Mouse (Mus musculus) left cerebral cortex, adult 9 months (tissue): ENCODE results near the gene Pam16.

Experiments used
- DNase-seq, 2 experiments: peaks; one replicate each; pipeline ENCODE4 v3.0.0; 2022; ENCODE audit warnings: low spot score in 2 of 2

Gene Pam16

DNA sequence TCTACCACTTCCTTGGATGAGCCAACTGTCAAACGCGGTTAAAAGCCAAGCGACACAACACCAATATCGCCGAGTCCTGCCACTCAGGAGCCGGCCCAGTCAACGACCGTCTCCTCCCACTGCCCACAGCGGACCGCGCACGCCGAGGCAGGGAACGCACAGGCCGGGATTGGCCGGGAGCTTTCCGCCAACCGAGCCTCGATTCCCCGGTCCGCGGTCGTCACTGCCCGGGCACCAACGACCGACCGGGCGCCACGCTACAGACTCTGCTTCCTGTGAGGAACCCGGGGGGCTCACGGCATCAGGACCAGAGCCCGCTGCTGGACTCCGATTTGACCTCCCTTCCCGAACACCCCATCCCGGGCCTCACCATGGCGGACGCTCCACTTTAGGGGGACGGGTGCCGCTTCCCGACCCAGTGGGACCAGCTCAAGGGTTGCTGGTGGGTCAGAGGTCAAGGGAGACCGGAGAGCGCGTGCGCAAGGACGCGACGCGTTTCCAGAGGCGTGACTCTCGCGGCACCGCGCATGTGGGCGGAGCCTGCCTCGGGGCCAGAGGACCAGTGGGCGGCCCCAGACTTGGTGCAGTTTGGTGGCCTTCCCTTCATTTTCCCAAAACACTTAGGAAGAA is at the start of gene Pam16:
Gene Pam16, minus strand, starts transcription at position 508 of the 630 bp plus-strand sequence.
- DNase-seq = peak; percentile 87 to 92

DNA sequence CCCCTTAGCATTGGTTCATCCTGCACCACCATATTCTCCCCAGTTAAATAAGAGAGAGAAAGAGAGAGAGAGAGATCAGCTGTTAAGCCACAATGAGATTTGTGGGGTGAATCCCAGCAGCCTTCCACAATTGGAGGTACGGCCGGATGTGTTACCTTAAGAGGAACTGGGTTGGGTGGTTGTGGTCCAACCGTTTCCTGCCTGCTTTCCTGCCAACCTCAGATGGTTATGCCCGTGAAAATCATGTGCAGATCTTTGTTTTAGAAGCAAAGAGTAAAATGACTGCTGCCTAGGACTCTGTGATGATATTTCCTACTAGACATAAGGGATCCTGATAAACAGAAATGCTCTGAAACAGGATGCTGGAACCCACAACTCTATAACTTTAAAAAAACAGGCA is 49.3 kb upstream of the Pam16 start:
- DNase-seq = no peak

DNA sequence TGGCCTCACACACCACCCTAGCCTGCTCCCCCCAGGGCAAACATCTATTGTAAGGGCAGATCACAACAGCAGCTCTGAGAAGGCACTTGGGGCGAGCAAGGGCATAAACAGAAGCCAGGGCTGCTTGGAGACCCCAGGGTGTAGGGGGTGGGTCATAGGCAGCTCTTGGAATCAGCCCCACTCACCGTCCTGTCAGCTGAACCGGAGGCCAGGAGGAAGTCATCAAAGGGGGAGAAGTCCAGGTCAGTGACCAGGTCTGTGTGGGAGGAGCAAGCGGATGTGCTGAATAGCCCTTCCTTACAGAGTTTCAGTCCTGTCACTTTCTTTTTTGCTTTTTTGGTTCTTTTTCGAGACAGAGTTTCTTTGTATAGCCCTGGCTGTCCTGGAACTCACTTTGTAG is 45.5 kb upstream of the Pam16 start:
- no peak for DNase-seq

DNA sequence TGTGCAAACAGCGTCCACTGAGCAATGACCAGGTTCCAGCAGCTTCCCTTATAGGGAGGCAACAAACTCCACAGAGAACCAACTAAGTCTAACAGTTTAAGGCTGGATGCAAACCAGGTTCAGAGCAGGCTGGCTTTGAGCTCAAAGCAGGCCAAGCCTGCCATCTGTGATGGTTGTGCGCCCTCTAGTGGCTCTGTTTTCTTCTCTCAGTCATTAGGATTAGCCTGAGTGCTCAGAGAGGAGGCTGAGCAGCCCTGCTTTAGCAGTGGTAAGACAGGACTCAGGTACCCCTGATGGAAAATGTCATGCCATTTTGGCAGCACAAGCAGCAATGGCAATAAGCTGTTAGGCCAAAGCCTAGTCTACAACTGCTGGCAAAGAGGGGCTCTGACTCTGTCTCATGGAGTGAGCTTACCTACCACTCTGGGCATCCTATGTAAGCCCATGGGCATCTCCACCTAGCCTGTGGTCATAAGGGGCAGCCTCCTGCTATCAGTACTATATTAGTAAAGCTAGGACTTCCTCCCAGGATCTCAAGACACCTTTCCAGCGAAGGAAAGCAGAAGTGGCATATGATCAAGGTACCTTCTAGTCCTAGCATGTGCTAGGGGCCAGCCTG is 42.5 kb upstream of the Pam16 start:
- peak in 1 of 2 experiments; percentile 88 for DNase-seq

DNA sequence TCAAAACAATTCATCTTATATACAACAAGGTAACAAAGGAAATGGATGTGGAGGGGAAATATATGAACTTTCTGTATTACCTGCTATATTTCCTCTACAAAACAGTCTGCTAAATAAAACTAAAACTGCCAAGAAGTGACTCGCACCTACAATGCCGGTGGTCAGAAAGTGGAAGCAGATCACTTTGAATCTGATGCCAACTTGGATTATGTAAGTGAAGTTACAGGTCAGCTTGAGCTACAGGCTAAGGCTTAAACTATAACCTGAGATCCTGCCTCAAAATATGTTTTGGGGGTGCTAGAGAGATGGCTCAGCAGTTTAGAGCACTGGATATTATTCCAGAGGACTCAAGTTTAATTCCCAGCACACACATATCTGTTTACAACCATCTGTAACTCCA is 40.9 kb upstream of the Pam16 start:
- no peak for DNase-seq

DNA sequence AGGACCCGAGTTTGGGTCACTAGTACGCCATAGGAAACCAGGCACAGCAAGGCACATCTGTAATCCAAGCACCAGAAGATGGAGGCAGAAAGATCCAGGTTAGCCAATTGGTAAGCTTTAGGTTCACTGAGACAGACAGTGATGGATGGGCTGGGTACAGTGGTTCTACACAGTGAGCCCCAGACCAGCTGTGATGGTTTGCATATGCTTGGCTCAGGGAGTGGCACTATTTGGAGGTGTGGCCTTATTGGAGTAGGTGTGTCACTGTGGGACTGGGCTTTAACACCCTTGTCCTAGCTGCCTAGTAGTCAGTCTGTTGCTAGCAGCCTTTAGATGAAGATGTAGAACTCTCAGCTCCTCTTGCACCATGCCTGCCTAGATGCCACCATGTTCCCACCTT is 39.0 kb upstream of the Pam16 start:
- no peak for DNase-seq

DNA sequence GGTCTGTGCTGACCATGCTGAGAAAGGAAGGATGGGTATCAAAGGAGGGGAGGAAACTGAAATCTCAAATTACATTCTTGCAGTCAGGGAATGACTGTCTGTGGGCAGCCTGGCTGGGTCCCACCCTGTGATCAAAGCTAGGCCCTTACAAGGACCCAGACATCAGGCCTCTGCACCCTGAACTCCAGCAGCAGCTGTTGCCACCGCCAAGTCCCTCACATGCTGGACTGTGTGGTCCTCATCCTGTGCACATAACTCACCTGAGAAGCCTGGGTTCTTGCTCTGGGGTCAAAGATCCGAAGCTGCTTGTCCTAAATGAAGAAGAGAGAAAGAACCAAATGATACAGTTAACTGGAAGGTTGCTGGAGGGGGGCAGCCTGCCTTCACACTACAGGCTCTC is 36.8 kb upstream of the Pam16 start:
- no peak for DNase-seq

DNA sequence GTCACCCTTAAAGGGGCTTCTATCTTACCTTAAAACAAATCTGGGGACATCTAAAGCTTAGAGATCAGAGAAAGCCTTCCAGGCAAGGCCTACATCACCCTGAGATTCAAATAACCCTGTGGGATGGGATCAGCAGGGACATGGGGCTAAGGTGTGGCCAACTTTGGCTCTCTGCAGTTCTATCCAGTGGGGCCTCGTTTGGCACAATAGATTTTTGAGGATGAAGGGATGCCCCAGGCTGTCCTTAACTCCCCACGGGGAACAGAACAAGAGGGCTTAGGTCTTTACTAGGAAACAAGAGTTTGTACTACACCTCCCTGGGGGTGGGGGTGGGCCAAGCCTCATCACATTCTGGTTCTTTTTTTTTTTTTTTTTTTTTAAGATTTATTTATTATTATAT is 34.5 kb upstream of the Pam16 start:
- DNase-seq = no peak

DNA sequence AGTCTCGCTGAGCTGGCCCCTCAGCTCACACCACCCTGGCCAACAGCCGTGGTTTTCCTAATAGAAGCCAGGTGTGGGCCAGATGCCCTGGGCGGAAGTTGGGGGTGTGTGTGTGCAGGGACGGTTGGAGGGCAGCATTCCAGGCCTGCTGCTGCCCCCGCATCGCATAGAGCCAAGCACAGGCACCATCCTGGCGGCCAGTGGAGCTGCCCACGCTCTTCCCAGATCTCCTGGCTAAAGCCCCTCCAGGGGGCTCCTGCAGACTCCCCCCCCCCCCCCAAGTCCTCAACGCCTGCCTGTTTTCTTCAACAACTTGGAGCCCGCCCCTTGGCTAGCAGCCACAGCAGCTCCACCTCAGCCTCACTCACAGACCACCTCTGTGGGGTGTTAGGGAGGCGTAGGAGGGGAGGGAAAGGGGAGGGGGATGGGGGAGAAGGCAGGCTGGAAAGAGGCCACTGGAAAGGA is 34.0 kb upstream of the Pam16 start:
- DNase-seq = peak in 1 of 2 experiments; percentile 62

DNA sequence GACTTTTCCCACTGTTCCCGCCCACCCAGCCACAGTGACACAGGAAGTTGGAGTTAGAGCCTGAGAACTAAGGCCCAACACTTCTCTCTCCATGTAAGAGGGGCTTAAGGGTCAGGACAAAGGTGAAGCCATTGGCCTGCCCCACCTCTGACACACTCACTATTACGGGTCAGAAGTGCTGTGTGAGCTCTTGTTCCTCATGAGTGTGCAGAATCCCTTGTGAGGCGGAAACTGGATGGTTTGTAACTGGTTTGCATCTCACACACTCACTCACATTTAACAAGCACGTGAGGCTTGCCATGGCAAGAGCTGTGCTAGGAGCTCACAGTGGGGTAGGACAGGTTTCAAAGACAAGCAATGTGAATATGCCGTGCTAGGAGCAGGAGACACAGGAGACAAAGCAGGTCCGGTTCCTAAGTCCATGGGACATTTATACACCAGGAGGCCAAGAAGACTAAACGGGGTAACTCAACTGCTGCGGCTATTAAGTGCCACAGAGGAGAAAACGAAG is 31.8 kb upstream of the Pam16 start:
- no peak for DNase-seq

DNA sequence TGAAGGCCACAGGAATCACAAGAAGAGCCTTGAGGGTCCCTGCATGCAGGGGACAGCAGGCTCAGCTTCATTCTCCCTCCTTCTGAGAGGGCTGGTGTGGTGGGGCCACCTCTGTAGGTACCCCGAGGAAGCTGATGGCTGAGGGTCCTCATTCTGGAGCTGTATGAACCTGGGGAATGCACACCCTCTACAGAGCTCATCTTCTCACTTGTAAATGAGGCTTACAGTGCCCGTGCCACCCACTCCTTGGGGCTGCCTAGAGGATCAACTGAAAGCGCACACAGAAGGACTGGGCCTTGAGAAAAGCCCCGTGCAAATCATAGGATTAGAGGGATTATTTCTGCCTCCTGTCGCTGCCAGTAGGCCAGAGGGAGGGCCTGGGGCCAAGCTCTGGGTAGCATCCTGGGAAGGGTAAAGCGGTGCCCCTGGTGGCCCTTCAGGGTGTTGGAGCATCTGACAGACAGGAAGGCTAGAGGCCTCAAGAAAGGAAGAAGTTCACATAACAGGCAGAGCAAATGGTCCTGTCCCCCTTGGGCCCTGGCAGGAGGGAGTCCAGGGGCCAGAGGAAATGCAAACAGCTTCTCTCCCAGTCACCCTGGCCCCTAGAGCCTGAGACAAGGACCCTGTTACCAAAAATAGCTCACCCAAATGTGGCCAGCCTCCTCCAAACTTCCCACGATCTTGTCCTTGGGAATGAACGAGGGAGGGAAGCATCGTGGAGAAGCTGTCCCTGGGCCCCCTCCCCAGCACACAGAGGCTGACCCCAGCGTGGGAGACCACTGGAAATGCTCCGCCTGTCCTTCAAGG is 31.2 kb upstream of the Pam16 start:
- DNase-seq = no peak

DNA sequence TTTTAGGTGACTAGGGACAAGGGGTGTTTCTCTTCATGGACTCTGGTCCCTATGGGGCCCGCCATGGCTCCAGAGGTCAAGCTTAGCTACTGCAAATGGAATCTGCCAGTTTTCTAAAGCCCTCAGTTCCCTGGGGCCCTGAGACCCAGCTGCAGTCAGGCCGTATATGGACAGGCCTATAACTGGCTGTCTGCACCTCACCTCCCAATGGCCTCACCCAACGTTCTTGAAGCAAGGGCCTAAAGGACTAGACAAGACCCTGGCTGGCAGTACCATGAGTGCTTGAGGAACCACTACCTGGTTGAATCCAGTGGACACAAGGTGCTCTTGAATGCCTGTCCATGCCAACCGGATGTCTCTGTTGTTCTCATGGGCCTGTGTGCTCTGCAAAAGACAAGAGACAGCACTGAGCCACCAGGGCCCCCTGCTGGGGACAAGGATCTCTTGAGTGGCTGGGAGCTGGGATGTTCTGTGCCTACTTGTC is 30.5 kb upstream of the Pam16 start:
- DNase-seq = no peak

DNA sequence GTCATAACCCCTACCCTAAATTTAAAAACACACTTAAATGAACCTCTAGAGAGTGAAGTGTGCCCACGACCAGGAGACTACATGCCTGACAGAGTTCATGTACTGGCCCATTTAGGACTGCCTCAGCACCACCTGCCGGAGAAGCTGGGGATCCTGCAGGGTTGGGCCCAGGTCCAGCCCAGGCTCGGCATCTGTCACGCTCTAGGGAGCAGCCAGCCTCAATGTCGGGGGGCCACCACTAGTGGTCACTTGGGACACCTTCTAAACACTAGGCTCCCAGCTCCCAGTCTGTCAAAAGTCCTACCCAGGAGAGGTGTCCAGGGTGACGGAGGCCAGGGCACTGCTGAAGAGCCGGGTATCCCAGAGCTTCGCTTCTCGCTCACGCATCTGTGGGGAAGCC is 29.9 kb upstream of the Pam16 start:
- DNase-seq = no peak

DNA sequence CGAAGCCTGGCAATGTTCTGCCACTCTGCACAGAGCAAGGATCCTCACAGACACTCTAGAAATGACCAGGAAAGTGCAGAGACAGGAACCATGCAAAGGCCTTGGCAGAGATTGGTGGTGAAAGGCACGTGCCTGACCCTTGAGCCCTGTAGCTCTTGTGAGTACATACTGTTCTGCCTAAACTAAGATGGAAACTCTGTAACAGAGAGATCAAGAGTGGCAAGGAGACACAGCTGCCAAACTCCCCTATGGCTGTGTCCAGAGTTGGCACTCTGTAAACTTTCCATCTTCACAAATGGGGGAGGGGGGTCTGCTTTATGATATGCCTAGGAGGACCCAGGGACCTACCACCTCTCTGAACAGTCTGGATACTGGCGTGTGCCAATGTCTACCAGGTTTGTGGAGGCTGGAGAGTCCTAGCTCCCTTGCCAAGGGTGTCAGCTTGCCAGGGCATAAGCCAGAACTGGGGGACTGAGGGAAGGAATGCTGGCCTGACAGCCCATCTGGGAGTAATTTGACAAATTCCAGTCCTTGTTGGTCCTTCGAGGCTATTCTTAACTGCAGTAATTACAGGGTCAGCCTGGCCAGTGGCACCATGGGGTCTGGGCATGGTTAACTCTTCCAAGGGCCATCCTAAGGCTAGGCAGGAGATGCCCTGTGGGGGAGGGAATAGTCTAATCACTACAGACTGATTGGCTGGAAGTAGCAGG is 28.1 kb upstream of the Pam16 start:
- no peak for DNase-seq

DNA sequence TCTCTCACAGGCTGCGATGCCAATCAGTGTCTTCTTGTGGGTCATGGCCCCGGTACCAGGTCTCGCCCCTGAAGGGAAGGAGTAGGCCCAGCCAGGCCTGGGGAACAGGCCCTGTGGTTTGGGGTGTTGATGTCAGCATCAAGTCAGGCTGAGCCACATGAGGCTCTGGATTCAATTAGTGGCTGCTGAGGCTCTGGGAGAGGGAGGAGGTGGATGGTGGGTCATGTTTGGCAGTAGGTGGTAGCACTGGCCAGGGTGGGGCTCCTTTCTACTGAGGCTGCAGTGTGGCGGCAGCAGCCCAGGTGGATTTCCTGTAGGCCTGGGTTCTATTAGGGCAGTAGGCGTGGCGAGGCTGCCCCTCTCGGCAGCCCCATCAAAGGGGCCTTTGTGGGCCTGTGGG is 26.8 kb upstream of the Pam16 start:
- DNase-seq = no peak

DNA sequence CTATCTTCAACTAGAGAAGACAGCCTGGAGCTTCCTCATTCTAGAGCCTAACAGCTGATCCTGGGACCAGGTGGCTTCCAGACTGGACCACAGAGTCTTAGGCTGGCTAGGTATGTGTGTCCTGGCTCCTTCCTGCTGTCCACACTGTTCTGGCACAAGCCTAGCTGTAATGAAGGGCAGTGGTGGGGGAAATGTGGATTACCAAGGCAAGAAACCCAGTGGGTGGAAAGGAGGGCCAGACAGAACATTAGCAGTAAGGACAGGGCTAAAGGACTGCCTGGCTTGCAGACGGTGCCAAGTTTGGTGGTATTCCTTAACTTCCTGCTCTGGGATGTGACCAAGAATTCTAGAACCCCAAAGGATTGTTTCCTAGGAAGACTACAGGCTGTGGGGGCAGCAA is 26.3 kb upstream of the Pam16 start:
- no peak for DNase-seq

DNA sequence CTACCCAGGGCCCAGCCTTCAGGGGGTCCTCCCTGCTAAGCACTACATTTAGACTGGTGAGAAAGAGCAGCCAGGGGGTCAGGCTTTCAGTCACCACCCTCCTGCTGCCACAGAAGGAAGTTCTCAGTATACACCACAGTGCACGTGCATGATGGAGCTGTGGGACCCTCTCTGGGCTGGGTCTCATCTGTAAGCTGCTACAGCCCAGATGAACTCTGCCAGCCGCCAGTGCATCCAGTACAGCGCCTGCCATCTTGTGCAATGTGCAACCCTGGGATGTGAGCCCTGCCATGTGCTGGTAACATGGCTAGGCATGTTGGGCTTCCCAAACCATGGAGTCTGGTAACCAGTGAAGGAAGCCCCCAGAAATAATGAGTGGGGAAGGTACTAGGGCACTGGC is 25.4 kb upstream of the Pam16 start:
- DNase-seq = no peak

DNA sequence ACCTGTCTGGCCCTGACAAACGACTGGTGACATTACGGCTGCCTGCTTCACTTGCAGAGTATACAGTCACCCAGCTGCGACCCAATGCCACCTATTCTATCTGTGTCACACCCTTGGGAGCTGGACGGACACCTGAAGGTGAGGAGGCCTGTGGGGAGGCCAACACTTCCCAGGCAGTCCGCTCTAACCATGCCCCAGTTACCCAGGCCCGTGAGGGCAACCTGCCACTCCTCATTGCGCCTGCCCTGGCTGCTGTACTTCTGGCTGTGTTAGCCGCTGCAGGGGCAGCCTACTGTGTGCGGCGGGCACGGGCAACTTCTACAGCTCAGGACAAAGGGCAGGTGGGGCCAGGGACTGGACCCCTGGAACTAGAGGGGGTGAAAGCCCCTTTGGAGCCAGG is 24.9 kb upstream of the Pam16 start:
- no peak for DNase-seq

DNA sequence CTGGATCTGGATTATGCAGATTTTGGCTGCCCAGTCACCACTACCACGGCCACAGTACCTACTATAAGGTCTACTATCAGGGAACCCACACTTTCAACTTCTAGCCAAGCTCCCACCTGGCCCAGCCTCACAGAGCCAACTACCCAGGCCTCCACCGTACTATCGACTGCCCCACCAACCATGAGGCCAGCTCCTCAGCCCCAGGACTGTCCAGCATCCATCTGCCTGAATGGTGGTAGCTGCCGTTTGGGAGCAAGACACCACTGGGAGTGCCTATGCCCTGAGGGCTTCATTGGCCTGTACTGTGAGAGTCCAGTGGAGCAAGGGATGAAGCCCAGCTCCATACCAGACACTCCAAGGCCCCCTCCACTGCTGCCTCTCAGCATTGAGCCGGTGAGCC is 24.4 kb upstream of the Pam16 start:
- DNase-seq = no peak

DNA sequence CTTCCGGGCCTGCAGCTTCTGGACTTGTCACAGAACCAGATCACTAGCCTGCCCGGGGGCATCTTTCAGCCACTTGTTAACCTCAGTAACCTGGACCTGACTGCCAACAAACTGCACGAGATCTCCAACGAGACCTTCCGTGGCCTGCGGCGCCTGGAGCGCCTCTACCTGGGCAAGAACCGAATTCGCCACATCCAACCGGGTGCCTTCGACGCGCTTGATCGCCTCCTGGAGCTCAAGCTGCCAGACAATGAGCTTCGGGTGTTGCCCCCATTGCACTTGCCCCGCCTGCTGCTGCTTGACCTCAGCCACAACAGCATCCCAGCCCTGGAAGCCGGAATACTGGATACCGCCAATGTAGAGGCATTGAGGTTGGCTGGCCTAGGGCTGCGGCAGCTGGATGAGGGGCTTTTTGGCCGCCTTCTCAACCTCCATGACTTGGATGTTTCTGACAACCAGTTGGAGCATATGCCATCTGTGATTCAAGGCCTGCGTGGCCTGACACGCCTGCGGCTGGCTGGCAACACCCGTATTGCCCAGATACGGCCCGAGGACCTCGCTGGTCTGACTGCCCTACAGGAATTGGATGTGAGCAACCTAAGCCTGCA is 23.7 kb upstream of the Pam16 start:
- DNase-seq = no peak

DNA sequence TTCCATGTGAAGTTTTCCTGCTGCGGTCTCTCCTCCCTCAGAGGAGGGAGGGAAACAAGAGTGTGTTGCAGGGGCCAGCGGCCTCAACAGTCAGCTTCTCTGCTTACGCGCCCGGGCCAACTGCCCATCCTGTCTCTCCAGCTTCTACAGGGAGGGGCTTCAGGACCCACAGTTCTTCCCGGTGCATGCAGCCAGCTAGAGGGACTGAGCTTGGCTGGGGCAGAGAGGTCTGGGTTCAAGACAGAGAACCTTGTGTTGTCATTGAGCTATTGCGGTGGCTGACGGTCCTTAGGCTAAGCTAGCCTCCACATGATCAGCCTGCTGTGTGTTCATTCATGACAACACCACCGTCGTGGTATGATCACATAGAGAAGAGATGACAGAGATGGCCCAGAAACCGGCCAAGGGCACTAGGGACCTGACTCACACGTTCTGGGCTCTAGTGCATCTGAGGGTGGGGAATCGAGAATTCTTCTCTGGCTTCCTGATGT is 22.9 kb upstream of the Pam16 start:
- no peak for DNase-seq
